Mouse (Mus musculus) adrenal gland (tissue): ENCODE measurements at regions not wholly inside any gene's neighbourhood (a gene's known extent, or its start where the extent isn't known, plus 50 kb on each side); places are given as distances from the start of the nearest gene placed in this dataset.
"Not testable (repeated sequence)": the region's sequence is repeated elsewhere in the genome, so short reads cannot be mapped to it uniquely, and the experiment has no call there.

Experiments
- intact Hi-C: fragments of 180-260 bp; cut with DNase I; formaldehyde crosslinking; loops from one replicate; pipeline ENCODE4 v1.15.1; 2025

GRCm38 (mm10) chr2:171593884-171594283 lies 449.4 kb downstream of the Cbln4 start:
- intact Hi-C loops: no loop called here

- intact Hi-C loops: no loop called here
Observed at GRCm38 (mm10) chr2:171592315-171592714, 451.0 kb downstream of the Cbln4 start.

GRCm38 (mm10) chr2:171588158-171588557 lies 455.1 kb downstream of the Cbln4 start:
- intact Hi-C loops: no loop called here

- intact Hi-C loops: no loop called here
Observed at GRCm38 (mm10) chr2:171587635-171588034, 455.6 kb downstream of the Cbln4 start.

- intact Hi-C loops: no loop called here
Observed at GRCm38 (mm10) chr2:171586853-171587220, 456.4 kb downstream of the Cbln4 start.

GRCm38 (mm10) chr2:171586217-171586852 lies 456.9 kb downstream of the Cbln4 start:
- intact Hi-C loops: no loop called here

GRCm38 (mm10) chr2:171574360-171574759 lies 468.9 kb downstream of the Cbln4 start:
- intact Hi-C loops: no loop called here

- intact Hi-C loops: no loop called here
Observed at GRCm38 (mm10) chr2:171562656-171563055, 480.6 kb downstream of the Cbln4 start.

GRCm38 (mm10) chr2:171542768-171543167 lies 500.5 kb downstream of the Cbln4 start:
- intact Hi-C loops: not testable (repeated sequence)

GRCm38 (mm10) chr2:171514876-171515275 lies 528.4 kb downstream of the Cbln4 start:
- intact Hi-C loops: no loop called here

- intact Hi-C loops: no loop called here
Observed at GRCm38 (mm10) chr2:171496620-171497019, 546.6 kb downstream of the Cbln4 start.

GRCm38 (mm10) chr2:171493741-171494140 lies 549.5 kb downstream of the Cbln4 start:
- intact Hi-C loops: loop anchor here (5.0 kb wide), 1 partner anchor 724 kb away; no protein-coding TSS in a partner anchor

- intact Hi-C loops: no loop called here
Observed at GRCm38 (mm10) chr2:171487284-171487683, 556.0 kb downstream of the Cbln4 start.

GRCm38 (mm10) chr2:171453241-171453640 lies 590.0 kb downstream of the Cbln4 start:
- intact Hi-C loops: no loop called here

- intact Hi-C loops: no loop called here
Observed at GRCm38 (mm10) chr2:171406057-171406456, 637.2 kb downstream of the Cbln4 start.

- intact Hi-C loops: no loop called here
Observed at GRCm38 (mm10) chr2:171388936-171389335, 654.3 kb downstream of the Cbln4 start.

GRCm38 (mm10) chr2:171373457-171373856 lies 641.9 kb downstream of the Dok5 start:
- intact Hi-C loops: no loop called here

GRCm38 (mm10) chr2:171373016-171373415 lies 641.4 kb downstream of the Dok5 start:
- intact Hi-C loops: no loop called here

GRCm38 (mm10) chr2:171371751-171372150 lies 640.1 kb downstream of the Dok5 start:
- intact Hi-C loops: no loop called here

GRCm38 (mm10) chr2:171365553-171365952 lies 633.9 kb downstream of the Dok5 start:
- intact Hi-C loops: no loop called here

GRCm38 (mm10) chr2:171364621-171365020 lies 633.0 kb downstream of the Dok5 start:
- intact Hi-C loops: no loop called here

GRCm38 (mm10) chr2:171363381-171363780 lies 631.8 kb downstream of the Dok5 start:
- intact Hi-C loops: no loop called here

- intact Hi-C loops: no loop called here
Observed at GRCm38 (mm10) chr2:171358071-171358760, 626.6 kb downstream of the Dok5 start.
